Mouse (Mus musculus) neural tube, embryonic 15.5 days (tissue): Measurements from ENCODE around the gene Gria4. TPM values are rescaled to one million over a fixed set of nuclear protein-coding genes. Genes with fewer than 3 reads are reported as not detected.
"Not testable (repeated sequence)": the region's sequence is repeated elsewhere in the genome, so short reads cannot be mapped to it uniquely, and the experiment has no call there.

Experiments
- ATAC-seq: fragments of 200-750 bp; cut with Nextera tagmentation; 2 replicates; pipeline ENCODE4 v1.8.0; 2017; ENCODE audit warnings: mild to moderate bottlenecking, moderate TSS enrichment, moderate library complexity; ENCODE audit not compliant: low FRiP score
- H3K27ac ChIP-seq: fragments of 300-500 bp; sonication (generic); replicated peaks from 2 replicates; pipeline ENCODE4 v1.5.1; 2015; ENCODE audit warnings: mild to moderate bottlenecking, inconsistent platforms
- H3K27me3 ChIP-seq: fragments of 300-500 bp; sonication (generic); replicated peaks from 2 replicates; pipeline ENCODE4 v1.6.1; 2015; ENCODE audit warnings: inconsistent platforms
- H3K36me3 ChIP-seq: fragments of 300-500 bp; sonication (generic); 2 replicates; pipeline ENCODE4 v1.6.1; 2015; ENCODE audit warnings: inconsistent platforms
- H3K4me1 ChIP-seq: fragments of 300-500 bp; sonication (generic); 2 replicates; pipeline ENCODE4 v1.6.1; 2015; ENCODE audit warnings: inconsistent platforms
- H3K4me2 ChIP-seq: fragments of 300-500 bp; sonication (generic); 2 replicates; pipeline ENCODE4 v1.6.1; 2015; ENCODE audit warnings: inconsistent platforms, mild to moderate bottlenecking, moderate library complexity
- H3K4me3 ChIP-seq: fragments of 300-500 bp; sonication (generic); replicated peaks from 2 replicates; pipeline ENCODE4 v1.5.1; 2015; ENCODE audit warnings: mild to moderate bottlenecking, inconsistent platforms
- H3K9ac ChIP-seq: fragments of 300-500 bp; sonication (generic); replicated peaks from 2 replicates; pipeline ENCODE4 v1.6.1; 2015; ENCODE audit warnings: mild to moderate bottlenecking, inconsistent platforms
- H3K9me3 ChIP-seq: fragments of 300-500 bp; sonication (generic); replicated peaks from 2 replicates; pipeline ENCODE4 v1.6.1; 2016; ENCODE audit warnings: inconsistent platforms
- WGBS: fragments of 180-500 bp; shearing (Covaris S2); methylation state at CpG from one replicate; pipeline ENCODE4 v1.1.7; 2015; ENCODE audit warnings: mixed read lengths; 5-methylcytosine and 5-hydroxymethylcytosine counted together
- microRNA-seq: library from miRNA; unstranded; fragments of <30 nt; microRNA quantifications from one replicate; pipeline ENCODE4, GENCODE M21; 2017
- polyA plus RNA-seq: library from polyadenylated mRNA; unstranded; fragments of >200 nt; fragmentation: Nextera tagmentation; extraction: Ambion mirVana; gene quantifications from 2 replicates; pipeline ENCODE4 v1.2.1, GENCODE M21; 2015

Gria4 gene
- polyA plus RNA-seq, 1 experiment from 2014 or later, result 44.0 TPM

DNA sequence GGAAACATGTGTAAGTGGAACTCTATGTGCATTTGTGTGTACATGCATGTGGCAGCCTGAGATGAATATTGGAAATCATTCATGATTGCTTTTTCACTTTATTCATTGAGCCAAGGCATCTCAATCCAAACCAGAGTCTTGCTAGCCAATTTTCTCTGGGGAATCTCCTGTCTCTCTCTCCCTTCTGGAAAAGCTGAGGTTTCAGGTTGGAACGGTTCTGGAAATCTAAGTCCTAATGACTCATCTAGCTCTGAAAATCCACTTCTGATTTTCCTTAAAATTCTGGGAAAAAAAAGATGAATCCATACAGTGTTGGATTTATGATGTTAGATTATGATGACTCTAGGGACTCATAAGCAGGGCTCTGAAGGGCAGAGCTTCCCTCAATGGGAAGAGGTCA is 337.8 kb downstream of the Gria4 start:
- H3K27me3 ChIP-seq, result no peaks in the 10 kb centered on the region
- H3K4me2 ChIP-seq, result no peak overlapping the region
- H3K4me1 ChIP-seq, result no peaks in the 10 kb centered on the region
- ATAC-seq, result no peak
- no peaks in the 10 kb centered on the region for H3K9me3 ChIP-seq
- H3K36me3 ChIP-seq, result 0 out of 2 replicates have a peak, but pooled peaks cover 3% of the 10 kb centered on the region
- no peak overlapping the region for H3K4me3 ChIP-seq
- no peak overlapping the region for H3K9ac ChIP-seq
- 77% methylated on average over 1 of the region's 1 CpGs for WGBS
- H3K27ac ChIP-seq, result no peak overlapping the region

DNA sequence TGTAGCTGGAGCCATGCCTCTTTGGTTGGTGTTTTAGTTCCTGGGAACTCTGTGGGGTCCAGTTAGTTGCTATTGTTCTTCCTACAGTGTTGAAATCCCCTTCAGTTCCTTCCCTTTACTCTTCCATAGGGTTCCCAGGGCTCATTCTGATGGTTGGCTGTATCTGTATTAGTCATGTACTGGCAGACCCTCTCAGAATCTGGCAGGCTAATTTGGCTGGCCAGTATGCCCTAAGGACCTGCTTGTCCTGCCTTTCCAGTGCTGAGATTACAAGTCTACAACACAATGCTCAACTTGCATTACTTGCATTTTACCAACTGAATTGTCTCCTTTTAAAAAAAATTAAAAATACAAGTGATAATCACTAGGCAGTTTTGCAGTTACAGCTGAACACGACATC is 338.4 kb downstream of the Gria4 start:
- ATAC-seq, result no peak
- H3K4me2 ChIP-seq, result no peak overlapping the region
- H3K36me3 ChIP-seq, result 0 out of 2 replicates have a peak, but pooled peaks cover 3% of the 10 kb centered on the region
- no peak overlapping the region for H3K4me3 ChIP-seq
- H3K4me1 ChIP-seq, result no peaks in the 10 kb centered on the region
- no peak overlapping the region for H3K9ac ChIP-seq
- 91% methylated on average over 1 of the region's 1 CpGs for WGBS
- no peaks in the 10 kb centered on the region for H3K27me3 ChIP-seq
- H3K9me3 ChIP-seq, result no peaks in the 10 kb centered on the region
- no peak overlapping the region for H3K27ac ChIP-seq

DNA sequence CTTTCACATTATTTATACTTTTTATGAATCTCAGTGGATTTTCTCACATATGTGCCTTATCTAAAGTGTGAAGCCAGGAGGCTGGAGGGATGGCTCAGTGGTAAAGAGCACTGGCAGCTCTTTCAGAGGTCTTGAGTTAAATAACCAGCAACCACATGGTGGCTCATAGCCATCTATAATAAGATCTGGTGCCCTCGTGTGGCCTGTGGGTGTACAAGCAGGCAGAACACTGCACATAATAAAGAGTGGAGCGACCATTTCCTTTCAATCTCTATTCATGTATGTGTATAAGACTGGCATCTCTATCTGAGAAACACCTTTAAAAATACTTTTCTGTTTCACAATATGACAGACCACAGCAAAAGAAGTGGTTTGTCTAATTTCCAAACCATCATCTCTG is 353.1 kb downstream of the Gria4 start:
- Histone ChIP-seq H3K27me3 (no peaks in the 10 kb centered on the region), H3K27ac (no peak overlapping the region), H3K4me1 (no peaks in the 10 kb centered on the region), H3K36me3 (no peaks in the 10 kb centered on the region), H3K9ac (no peak overlapping the region), H3K9me3 (no peaks in the 10 kb centered on the region), H3K4me2 (no peak overlapping the region), H3K4me3 (no peak overlapping the region)
- WGBS, result 25% methylated on average over 2 of the region's 2 CpGs
- ATAC-seq, result peak; percentile 61; the same call in 1 of the 2 replicates

DNA sequence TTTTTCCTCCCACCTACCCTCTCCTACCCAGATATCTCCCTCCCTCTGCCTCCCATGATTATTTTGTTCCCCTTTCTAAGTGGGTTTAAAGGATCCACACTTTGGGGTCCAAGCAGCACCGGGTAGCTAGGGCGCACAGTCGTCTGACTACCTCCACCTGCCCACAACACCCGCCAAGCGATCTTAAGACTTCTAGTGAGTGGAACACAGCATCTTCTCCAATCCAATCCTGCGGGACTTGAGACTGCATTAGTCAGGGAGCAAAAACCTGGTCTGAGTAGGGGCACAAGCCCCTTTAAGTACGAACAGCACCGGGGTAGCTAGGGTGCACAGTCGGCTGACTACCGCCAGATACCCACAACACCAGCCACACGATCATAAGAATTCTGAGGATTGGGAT is 395.2 kb downstream of the Gria4 start:
- not testable (repeated sequence) for H3K4me2 ChIP-seq, ATAC-seq, H3K36me3 ChIP-seq, H3K4me3 ChIP-seq, H3K9me3 ChIP-seq, H3K27me3 ChIP-seq, H3K27ac ChIP-seq, H3K4me1 ChIP-seq, H3K9ac ChIP-seq
- 92% methylated on average over 11 of the region's 11 CpGs for WGBS

DNA sequence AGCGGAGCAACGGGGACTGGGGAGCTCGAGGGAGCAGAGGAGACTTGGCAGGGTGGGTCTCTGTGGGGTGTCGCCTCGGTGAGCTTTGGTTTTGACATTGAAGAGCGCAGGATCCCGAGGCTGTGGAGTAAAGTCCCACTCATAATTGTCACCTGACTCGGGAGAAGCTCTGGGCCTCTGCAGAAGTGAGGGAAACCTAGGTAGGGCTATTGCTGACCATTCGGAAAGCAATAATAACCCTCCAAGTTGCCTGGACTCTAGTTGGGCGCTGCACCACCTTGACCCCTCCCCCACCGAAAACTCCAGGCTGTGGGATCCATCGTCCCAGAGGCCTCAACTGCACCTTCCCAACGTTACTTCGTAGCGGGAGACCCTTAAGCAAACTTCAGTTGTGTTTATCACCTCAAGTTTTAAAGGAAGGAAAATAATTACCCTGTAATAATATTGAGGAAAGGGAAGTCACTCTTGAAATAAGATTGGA is 419.4 kb downstream of the Gria4 start:
- Histone ChIP-seq H3K4me2 (peak overlapping the region; percentile 77), H3K4me1 (peaks cover 16% of the 10 kb centered on the region; the same call in 1 of the 2 replicates), H3K27me3 (no peaks in the 10 kb centered on the region), H3K9ac (peak overlapping the region; percentile 63), H3K9me3 (no peaks in the 10 kb centered on the region), H3K4me3 (peak overlapping the region; percentile 82), H3K27ac (peak overlapping the region; percentile 75), H3K36me3 (no peaks in the 10 kb centered on the region)
- WGBS, result 0% methylated on average over 15 of the region's 15 CpGs
- ATAC-seq, result no peak; the same call in 1 of the 2 replicates

GRCm38 (mm10) chr9:4375828-4376639 is 420.0 kb downstream of the Gria4 start, which contains the start of gene Msantd4:
Msantd4 (plus strand) TSS chr9:4376562.
- ATAC-seq, result peak; percentile 100
- H3K9ac ChIP-seq, result peak within 1 kb of the TSS; percentile 63
- H3K9me3 ChIP-seq, result no peaks in the 10 kb centered on the region
- peaks cover 16% of the 10 kb centered on the region; the same call in 1 of the 2 replicates for H3K4me1 ChIP-seq
- peak within 1 kb of the TSS; percentile 82 for H3K4me3 ChIP-seq
- H3K36me3 ChIP-seq, result no peaks in the 10 kb centered on the region
- peak within 1 kb of the TSS; percentile 77 for H3K4me2 ChIP-seq
- peak within 1 kb of the TSS; percentile 87 for H3K27ac ChIP-seq
- H3K27me3 ChIP-seq, result no peaks in the 10 kb centered on the region
- WGBS, result under 1% methylated on average over 31 of the region's 31 CpGs

Small RNAs within 50 kb of the gene (microRNA-seq; reads per million reads assigned to microRNA genes)
- gene Gm23811 (not detected), gene Gm23992 (not detected)
